Mouse (Mus musculus) hindbrain, embryonic 13.5 days (tissue): ENCODE results near the gene Mthfd2. TPM values are rescaled to one million over a fixed set of nuclear protein-coding genes. Genes with fewer than 3 reads are reported as not detected.
"Not testable (repeated sequence)": the region's sequence is repeated elsewhere in the genome, so short reads cannot be mapped to it uniquely, and the experiment has no call there.

Experiments used
- ATAC-seq: fragments of 200-750 bp; cut with Nextera tagmentation; 2 replicates; pipeline ENCODE4 v1.8.0; 2017; ENCODE audit warnings: moderate TSS enrichment; ENCODE audit not compliant: low FRiP score
- H3K27ac ChIP-seq: fragments of 300-500 bp; sonication (generic); 2 replicates; pipeline ENCODE4 v1.5.1; 2015; ENCODE audit warnings: inconsistent platforms, mild to moderate bottlenecking, moderate library complexity
- H3K27me3 ChIP-seq: fragments of 300-500 bp; sonication (generic); 2 replicates; pipeline ENCODE4 v1.6.1; 2015; ENCODE audit warnings: mild to moderate bottlenecking, inconsistent platforms
- H3K36me3 ChIP-seq: fragments of 300-500 bp; sonication (generic); 2 replicates; pipeline ENCODE4 v1.6.1; 2015; ENCODE audit warnings: mild to moderate bottlenecking, inconsistent platforms
- H3K4me1 ChIP-seq: fragments of 300-500 bp; sonication (generic); replicated peaks from 2 replicates; pipeline ENCODE4 v1.6.1; 2015; ENCODE audit warnings: inconsistent platforms
- H3K4me2 ChIP-seq: fragments of 300-500 bp; sonication (generic); 2 replicates; pipeline ENCODE4 v1.6.1; 2015; ENCODE audit warnings: inconsistent platforms, mild to moderate bottlenecking, moderate library complexity
- H3K4me3 ChIP-seq: fragments of 300-500 bp; sonication (generic); 2 replicates; pipeline ENCODE4 v1.5.1; 2015; ENCODE audit warnings: mild to moderate bottlenecking, inconsistent platforms
- H3K9ac ChIP-seq: fragments of 300-500 bp; sonication (generic); 2 replicates; pipeline ENCODE4 v1.6.1; 2015; ENCODE audit warnings: mild to moderate bottlenecking, inconsistent platforms
- H3K9me3 ChIP-seq: fragments of 300-500 bp; sonication (generic); 2 replicates; pipeline ENCODE4 v1.6.1; 2016; ENCODE audit warnings: inconsistent platforms
- WGBS: fragments of 180-500 bp; shearing (Covaris S2); methylation state at CpG from one replicate; pipeline ENCODE4 v1.1.7; 2015; 5-methylcytosine and 5-hydroxymethylcytosine counted together
- polyA plus RNA-seq: library from polyadenylated mRNA; unstranded; fragments of >200 nt; fragmentation: Nextera tagmentation; extraction: Ambion mirVana; gene quantifications from 2 replicates; pipeline ENCODE4 v1.2.1, GENCODE M21; 2015

Gene Mthfd2
- polyA plus RNA-seq, 1 experiment from 2014 or later = 23.8 TPM

- WGBS = 87% methylated on average over 7 of the region's 7 CpGs
- H3K36me3 ChIP-seq = peaks cover 40% of the 10 kb centered on the region
- H3K9me3 ChIP-seq = no peaks in the 10 kb centered on the region
- peaks cover 24% of the 10 kb centered on the region for H3K4me1 ChIP-seq
- H3K27me3 ChIP-seq = no peaks in the 10 kb centered on the region
- no peak overlapping the region for H3K4me3 ChIP-seq
- no peak overlapping the region for H3K27ac ChIP-seq
- H3K4me2 ChIP-seq = no peak overlapping the region
- 0 out of 2 replicates have a peak overlapping the region, but pooled peaks have one; percentile 35 for H3K9ac ChIP-seq
- no peak for ATAC-seq
Measured at GRCm38 (mm10) chr6:83351490-83352160, 25.9 kb upstream of the Mthfd2 start.

- H3K9ac ChIP-seq = no peak overlapping the region
- H3K36me3 ChIP-seq = peaks cover 40% of the 10 kb centered on the region
- H3K27me3 ChIP-seq = no peaks in the 10 kb centered on the region
- no peak overlapping the region for H3K4me2 ChIP-seq
- no peak for ATAC-seq
- no peaks in the 10 kb centered on the region for H3K9me3 ChIP-seq
- no peak overlapping the region for H3K27ac ChIP-seq
- H3K4me3 ChIP-seq = no peak overlapping the region
- 92% methylated on average over 16 of the region's 16 CpGs for WGBS
- peaks cover 24% of the 10 kb centered on the region for H3K4me1 ChIP-seq
Measured at GRCm38 (mm10) chr6:83350851-83351405, 25.2 kb upstream of the Mthfd2 start.

- 88% methylated on average over 7 of the region's 7 CpGs for WGBS
- ATAC-seq = no peak
Measured at GRCm38 (mm10) chr6:83350172-83350571, 24.5 kb upstream of the Mthfd2 start.

GRCm38 (mm10) chr6:83349274-83349958 is 23.7 kb upstream of the Mthfd2 start:
- Histone ChIP-seq H3K9ac (peak overlapping the region; percentile 96), H3K4me3 (peak overlapping the region; percentile 84), H3K9me3 (no peaks in the 10 kb centered on the region), H3K36me3 (peaks cover 25% of the 10 kb centered on the region), H3K4me2 (peak overlapping the region; percentile 92), H3K27me3 (no peaks in the 10 kb centered on the region), H3K27ac (peak overlapping the region; percentile 74), H3K4me1 (peaks cover 24% of the 10 kb centered on the region)
- 1% methylated on average over 47 of the region's 53 CpGs for WGBS
- peak; percentile 96 for ATAC-seq

More at GRCm38 (mm10) chr6:83350172-83350571, 24.5 kb upstream of the Mthfd2 start:
- Histone ChIP-seq H3K4me3 (peak overlapping the region; percentile 84), H3K36me3 (peaks cover 32% of the 10 kb centered on the region), H3K4me2 (peak overlapping the region; percentile 92), H3K9me3 (no peaks in the 10 kb centered on the region), H3K27me3 (no peaks in the 10 kb centered on the region), H3K4me1 (peaks cover 24% of the 10 kb centered on the region), H3K9ac (peak overlapping the region; percentile 96), H3K27ac (no peak overlapping the region)

GRCm38 (mm10) chr6:83348873-83349272 is 23.2 kb upstream of the Mthfd2 start, which contains the start of gene Bola3:
Gene Bola3 (plus strand): TSS chr6:83349147.
- Histone ChIP-seq H3K9me3 (no peaks in the 10 kb centered on the region), H3K4me1 (peaks cover 24% of the 10 kb centered on the region), H3K4me3 (peak within 1 kb of the TSS; percentile 84), H3K27me3 (no peaks in the 10 kb centered on the region), H3K36me3 (peaks cover 22% of the 10 kb centered on the region), H3K27ac (peak within 1 kb of the TSS; percentile 74), H3K4me2 (peak within 1 kb of the TSS; percentile 92), H3K9ac (peak within 1 kb of the TSS; percentile 96)
- 33% methylated on average over 6 of the region's 6 CpGs for WGBS
- peak; percentile 43 for ATAC-seq

- Histone ChIP-seq H3K4me1 (peaks cover 24% of the 10 kb centered on the region), H3K36me3 (peaks cover 17% of the 10 kb centered on the region), H3K27ac (no peak overlapping the region), H3K4me2 (no peak overlapping the region), H3K4me3 (no peak overlapping the region), H3K9ac (no peak overlapping the region), H3K27me3 (no peaks in the 10 kb centered on the region), H3K9me3 (no peaks in the 10 kb centered on the region)
- no peak for ATAC-seq
- WGBS = 94% methylated on average over 3 of the region's 3 CpGs
Measured at GRCm38 (mm10) chr6:83347916-83348315, 22.2 kb upstream of the Mthfd2 start.

- not testable (repeated sequence) for H3K9me3 ChIP-seq, H3K27me3 ChIP-seq, H3K4me3 ChIP-seq, ATAC-seq, H3K9ac ChIP-seq, H3K27ac ChIP-seq, H3K4me2 ChIP-seq
- H3K4me1 ChIP-seq = peaks cover 11% of the 10 kb centered on the region
- WGBS = 93% methylated on average over 8 of the region's 8 CpGs
- peaks cover 38% of the 10 kb centered on the region for H3K36me3 ChIP-seq
Measured at GRCm38 (mm10) chr6:83345285-83345684, 19.6 kb upstream of the Mthfd2 start.

- Histone ChIP-seq H3K9ac (0 out of 2 replicates have a peak overlapping the region, but pooled peaks have one; percentile 39), H3K27ac (no peak overlapping the region), H3K27me3 (no peaks in the 10 kb centered on the region), H3K4me3 (no peak overlapping the region), H3K36me3 (peaks cover 58% of the 10 kb centered on the region), H3K4me2 (no peak overlapping the region), H3K4me1 (no peaks in the 10 kb centered on the region), H3K9me3 (no peaks in the 10 kb centered on the region)
- WGBS = 94% methylated on average over 2 of the region's 2 CpGs
- ATAC-seq = no peak
Measured at GRCm38 (mm10) chr6:83342957-83343356, 17.2 kb upstream of the Mthfd2 start.

- Histone ChIP-seq H3K36me3 (peaks cover 61% of the 10 kb centered on the region), H3K27ac (no peak overlapping the region), H3K9me3 (no peaks in the 10 kb centered on the region), H3K9ac (no peak overlapping the region), H3K4me3 (no peak overlapping the region), H3K4me1 (no peaks in the 10 kb centered on the region), H3K27me3 (no peaks in the 10 kb centered on the region), H3K4me2 (no peak overlapping the region)
- no peak for ATAC-seq
- 87% methylated on average over 3 of the region's 3 CpGs for WGBS
Measured at GRCm38 (mm10) chr6:83341387-83341786, 15.7 kb upstream of the Mthfd2 start.

- Histone ChIP-seq H3K36me3 (peaks cover 37% of the 10 kb centered on the region), H3K27ac (no peak overlapping the region), H3K4me2 (no peak overlapping the region; the same call in 1 of the 2 replicates), H3K4me3 (no peak overlapping the region), H3K4me1 (peaks cover 28% of the 10 kb centered on the region), H3K9ac (no peak overlapping the region), H3K27me3 (no peaks in the 10 kb centered on the region), H3K9me3 (no peaks in the 10 kb centered on the region)
- ATAC-seq = no peak
- WGBS = 86% methylated on average over 3 of the region's 3 CpGs
Measured at GRCm38 (mm10) chr6:83327591-83328190, 2.0 kb upstream of the Mthfd2 start.

- Histone ChIP-seq H3K4me2 (peak overlapping the region; percentile 71), H3K27ac (no peak overlapping the region), H3K27me3 (no peaks in the 10 kb centered on the region), H3K36me3 (peaks cover 28% of the 10 kb centered on the region), H3K9me3 (no peaks in the 10 kb centered on the region), H3K9ac (peak overlapping the region; percentile 95), H3K4me1 (peaks cover 28% of the 10 kb centered on the region), H3K4me3 (peak overlapping the region; percentile 91)
- 78% methylated on average over 6 of the region's 6 CpGs for WGBS
- ATAC-seq = no peak
Measured at GRCm38 (mm10) chr6:83326761-83327160, 1.1 kb upstream of the Mthfd2 start.

- Histone ChIP-seq H3K4me1 (peaks cover 28% of the 10 kb centered on the region), H3K4me2 (peak overlapping the region; percentile 71), H3K36me3 (peaks cover 24% of the 10 kb centered on the region), H3K9me3 (no peaks in the 10 kb centered on the region), H3K9ac (peak overlapping the region; percentile 95), H3K4me3 (peak overlapping the region; percentile 91), H3K27ac (peak overlapping the region; percentile 93), H3K27me3 (no peaks in the 10 kb centered on the region; the same call in 1 of the 2 replicates)
- no peak for ATAC-seq
- WGBS = 9% methylated on average over 6 of the region's 6 CpGs
Measured at GRCm38 (mm10) chr6:83326394-83326736, 657 bp upstream of the Mthfd2 start.
